Mouse (Mus musculus) ES-E14 (cell line): ENCODE data around the gene Amdhd1. TPM values are rescaled to one million over a fixed set of nuclear protein-coding genes. Genes with fewer than 3 reads are reported as not detected.

Experiments
- DNase-seq: peaks from one replicate; pipeline ENCODE4 v3.0.0-alpha.2; 2013; ENCODE audit warnings: low read depth, low spot score
- H3K27ac ChIP-seq: 2 replicates; pipeline ENCODE4 v1.5.1; 2012; ENCODE audit warnings: low read depth, mild to moderate bottlenecking, low read length, moderate library complexity, mixed read lengths; ENCODE audit not compliant: poor library complexity, insufficient read depth, severe bottlenecking
- H3K36me3 ChIP-seq: 2 replicates; pipeline ENCODE4 v1.6.1; 2012; ENCODE audit warnings: mild to moderate bottlenecking, low read length, moderate library complexity, mixed read lengths; ENCODE audit not compliant: control insufficient read depth, poor library complexity, insufficient read depth, severe bottlenecking
- H3K4me1 ChIP-seq, 2 experiments: fragments of 150-350 bp in 1 of 2; sonication (generic) in 1 of 2; 2 replicates each; pipeline ENCODE4 v1.6.1; 2012; ENCODE audit warnings: low read length in 2 of 2, mild to moderate bottlenecking in 1 of 2, mixed read lengths in 1 of 2; ENCODE audit not compliant: control insufficient read depth in 2 of 2, insufficient read depth in 2 of 2, poor library complexity in 1 of 2
- H3K4me3 ChIP-seq, 2 experiments: fragments of 150-350 bp in 1 of 2; sonication (generic) in 1 of 2; 2 replicates each; pipeline ENCODE4 v1.5.1; 2012; ENCODE audit warnings: low read length in 2 of 2, low read depth in 1 of 2, mild to moderate bottlenecking in 1 of 2, mixed read lengths in 1 of 2; ENCODE audit not compliant: insufficient read depth in 1 of 2, poor library complexity in 1 of 2, severe bottlenecking in 1 of 2
- H3K9ac ChIP-seq: 2 replicates; pipeline ENCODE4 v1.6.1; 2012; ENCODE audit warnings: low read depth, mild to moderate bottlenecking, low read length, mixed read lengths; ENCODE audit not compliant: poor library complexity, insufficient read depth, severe bottlenecking
- H3K9me3 ChIP-seq: fragments of 150-350 bp; sonication (generic); 2 replicates; pipeline ENCODE4 v1.6.1; 2012; ENCODE audit warnings: low read depth, mild to moderate bottlenecking, low read length; ENCODE audit not compliant: control insufficient read depth, insufficient read depth
- CHD2 ChIP-seq: IDR thresholded peaks from 2 replicates; pipeline ENCODE4 v1.6.1; 2014; ENCODE audit warnings: mild to moderate bottlenecking, low read depth, low read length, inconsistent platforms
- HCFC1 ChIP-seq: IDR thresholded peaks from 2 replicates; pipeline ENCODE4 v1.6.1; 2012; ENCODE audit warnings: low read length, inconsistent platforms, borderline replicate concordance; ENCODE audit not compliant: insufficient read depth
- MAFK ChIP-seq: IDR thresholded peaks from 2 replicates; pipeline ENCODE4 v1.6.1; 2014; ENCODE audit warnings: mild to moderate bottlenecking, low read depth, low read length, inconsistent platforms; ENCODE audit not compliant: insufficient read depth
- ZC3H11A ChIP-seq: IDR thresholded peaks from 2 replicates; pipeline ENCODE4 v1.6.1; 2012; ENCODE audit warnings: low read depth, mild to moderate bottlenecking, inconsistent platforms, low read length, borderline replicate concordance
- ZNF384 ChIP-seq: IDR thresholded peaks from 2 replicates; pipeline ENCODE4 v1.6.1; 2012; ENCODE audit warnings: low read depth, low read length, inconsistent platforms
- in situ Hi-C, 2 experiments: fragments of 600-800 bp; cut with MboI; formaldehyde crosslinking; loops; one replicate each; pipeline ENCODE4 v1.15.1; 2025; ENCODE audit warnings: low sequenced_read_pairs in 2 of 2, inconsistent platforms in 1 of 2; ENCODE audit not compliant: unreplicated experiment in 2 of 2
- total RNA-seq: library from RNA; depleted of rRNA; stranded (reverse); fragments of 300-350 nt; gene quantifications from 2 replicates; pipeline ENCODE4 v1.2.3, GENCODE M21; 2012; rRNA removed

Amdhd1 gene
- 0.16 and 0.40 TPM in 2 replicates for total RNA-seq

GRCm38 (mm10) chr10:93539775-93540430 lies at the start of gene Amdhd1:
Gene Amdhd1 (minus strand): TSS chr10:93540033.
- no peak within 1 kb of the TSS for H3K27ac ChIP-seq
- H3K9ac ChIP-seq: peak within 1 kb of the TSS; percentile 27; the same call in 1 of the 2 replicates
- in situ Hi-C loops: no loop called here

GRCm38 (mm10) chr10:93589281-93589848 lies 49.5 kb upstream of the Amdhd1 start, which contains the start of gene Snrpf:
Gene Snrpf (minus strand): TSS chr10:93589706.
- Histone ChIP-seq H3K9me3 (no peaks in the 10 kb centered on the region), H3K9ac (peak within 1 kb of the TSS; percentile 94), H3K36me3 (peaks cover 10% of the 10 kb centered on the region), H3K4me3 (peak within 1 kb of the TSS; percentile 94 to 95), H3K27ac (no peak within 1 kb of the TSS), H3K4me1 (peaks cover 2% of the 10 kb centered on the region in 2 experiments; a peak in 2 of 4 replicates)
- in situ Hi-C loops: loop anchor here in 1 of 2 experiments (25.0 kb wide), 1 partner anchor 527 kb away; no protein-coding TSS in a partner anchor
- TF ChIP-seq HCFC1 (no peak; the same call in none of the 2 replicates), ZC3H11A (no peak), CHD2 (peak; percentile 87), ZNF384 (no peak), MAFK (no peak)
- peak; percentile 96 for DNase-seq

More at GRCm38 (mm10) chr10:93539775-93540430, at the start of gene Amdhd1:
- Histone ChIP-seq H3K4me3 (peak within 1 kb of the TSS; percentile 37 to 43; a peak in 3 of 4 replicates), H3K4me1 (peaks cover 0 to 16% of the 10 kb centered on the region in 2 experiments; a peak in 2 of 4 replicates), H3K9me3 (no peaks in the 10 kb centered on the region), H3K36me3 (no peaks in the 10 kb centered on the region)
- no peak for TF ChIP-seq ZNF384
- no peak for TF ChIP-seq CHD2
- no peak for TF ChIP-seq HCFC1
- DNase-seq: no peak

- H3K36me3 ChIP-seq: peaks cover 12% of the 10 kb centered on the region
- peak overlapping the region; percentile 94 to 95 for H3K4me3 ChIP-seq
- H3K9ac ChIP-seq: peak overlapping the region; percentile 94
- DNase-seq: no peak
- in situ Hi-C loops: loop anchor here in 1 of 2 experiments (25.0 kb wide), 1 partner anchor 526 kb away; no protein-coding TSS in a partner anchor
- peaks cover 2% of the 10 kb centered on the region in 2 experiments; a peak in 2 of 4 replicates for H3K4me1 ChIP-seq
- no peaks in the 10 kb centered on the region for H3K9me3 ChIP-seq
- TF ChIP-seq ZC3H11A (no peak), ZNF384 (no peak), HCFC1 (no peak), CHD2 (no peak), MAFK (no peak)
- no peak overlapping the region for H3K27ac ChIP-seq
Measured at GRCm38 (mm10) chr10:93588796-93589195, 49.0 kb upstream of the Amdhd1 start.

- H3K9me3 ChIP-seq: no peaks in the 10 kb centered on the region
- in situ Hi-C loops: loop anchor here (5.0 to 25.0 kb wide), 2 partner anchors 150 to 515 kb away; no protein-coding TSS in a partner anchor
- no peak overlapping the region for H3K27ac ChIP-seq
- peak overlapping the region; percentile 22; the same call in 1 of the 2 replicates for H3K9ac ChIP-seq
- peaks cover 0 to 2% of the 10 kb centered on the region in 2 experiments; a peak in 1 of 4 replicates for H3K4me1 ChIP-seq
- TF ChIP-seq ZNF384 (peak; percentile 58; the same call in 1 of the 2 replicates), ZC3H11A (peak; percentile 47; the same call in 1 of the 2 replicates), HCFC1 (no peak)
- H3K36me3 ChIP-seq: peaks cover 5% of the 10 kb centered on the region
- no peak overlapping the region for H3K4me3 ChIP-seq
- peak; percentile 80 for DNase-seq
Measured at GRCm38 (mm10) chr10:93577271-93577886, 37.5 kb upstream of the Amdhd1 start.
